Mouse (Mus musculus) spleen, postnatal 10 days (tissue): Measurements from ENCODE around the gene Mettl8.

ENCODE experiments used
- DNase-seq, 2 experiments: peaks; one replicate each; pipeline ENCODE4 v3.0.0; 2021 to 2022; ENCODE audit warnings: low spot score in 2 of 2

Mettl8 gene

DNA sequence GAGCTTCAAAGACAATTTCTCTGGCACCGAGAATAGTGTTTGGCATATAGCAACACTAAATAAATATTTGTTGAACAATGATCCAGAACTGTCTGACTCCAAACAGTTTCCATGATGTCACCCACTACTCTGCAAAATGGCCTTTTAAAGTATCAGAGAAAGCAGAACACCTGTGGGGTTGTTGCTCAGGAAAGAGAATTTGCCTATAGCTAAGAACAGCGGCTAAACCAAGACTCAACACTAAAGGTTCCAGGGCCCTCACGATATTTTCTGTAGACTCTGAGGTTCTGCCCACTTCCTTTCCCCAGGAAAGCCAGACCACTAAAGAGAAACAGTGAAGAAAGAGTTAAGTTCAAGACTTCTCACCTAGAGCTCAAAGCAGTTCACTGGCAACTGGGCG lies 122.4 kb downstream of the Mettl8 start:
- DNase-seq: no peak

GRCm38 (mm10) chr2:70930631-70931288 lies 124.6 kb downstream of the Mettl8 start:
- peak in 1 of 2 experiments; percentile 44 for DNase-seq

DNA sequence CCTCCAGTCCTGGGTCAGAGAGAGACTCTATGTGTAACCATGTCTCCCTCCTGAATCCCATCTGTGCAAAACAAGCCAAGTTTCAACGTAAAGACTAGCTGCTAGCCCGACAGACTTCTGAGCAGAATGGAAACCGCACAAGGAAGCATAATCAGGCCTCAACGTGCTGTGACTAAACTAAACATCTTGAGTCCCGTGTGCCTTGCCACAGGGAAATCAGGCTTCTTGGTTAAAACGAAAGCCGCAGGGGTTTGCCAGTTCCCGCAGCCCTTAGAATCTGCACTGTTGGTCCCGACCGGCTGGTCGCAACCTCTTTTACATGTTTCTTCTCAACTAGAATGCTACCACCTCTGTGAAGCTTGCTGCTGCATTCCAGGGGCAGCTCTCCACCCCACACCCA lies 125.7 kb downstream of the Mettl8 start:
- DNase-seq: no peak

- no peak for DNase-seq
Measured at GRCm38 (mm10) chr2:70924049-70924448, 131.3 kb downstream of the Mettl8 start.

GRCm38 (mm10) chr2:70922814-70923213 lies 132.6 kb downstream of the Mettl8 start:
- no peak for DNase-seq

DNA sequence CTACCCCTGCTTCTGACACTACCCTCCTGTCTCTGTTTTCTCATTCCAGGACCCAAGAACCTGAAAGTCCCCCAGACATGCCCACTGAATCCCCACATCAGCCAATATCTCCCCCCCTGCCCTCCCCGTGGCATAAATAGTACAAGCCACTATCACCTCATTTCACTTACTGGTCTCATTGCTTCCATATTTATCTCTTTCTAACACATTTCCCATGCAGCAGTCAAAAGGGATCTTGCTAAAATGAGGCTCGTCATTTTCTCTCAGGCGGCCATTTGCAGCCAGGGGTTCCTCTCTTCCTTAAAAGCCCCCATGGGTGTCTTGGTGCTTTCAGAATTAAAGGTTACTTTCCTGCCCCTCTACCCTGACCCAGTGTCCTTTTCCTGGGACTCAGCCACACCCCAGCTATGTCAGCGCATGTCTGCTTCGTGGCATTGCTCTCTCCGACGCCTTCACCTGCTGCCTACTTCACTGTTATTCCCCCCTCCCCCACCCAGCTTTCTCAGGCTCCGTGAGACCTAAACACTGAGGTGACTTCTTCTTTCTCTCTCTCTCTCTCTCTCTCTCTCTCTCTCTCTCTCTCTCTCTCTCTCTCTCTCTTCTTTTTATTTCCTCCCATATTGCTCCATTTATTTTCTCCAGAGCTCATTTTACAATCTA lies 134.3 kb downstream of the Mettl8 start:
- peak in 1 of 2 experiments; percentile 30 for DNase-seq

- DNase-seq: no peak
Measured at GRCm38 (mm10) chr2:70919913-70920522, 135.4 kb downstream of the Mettl8 start.

DNA sequence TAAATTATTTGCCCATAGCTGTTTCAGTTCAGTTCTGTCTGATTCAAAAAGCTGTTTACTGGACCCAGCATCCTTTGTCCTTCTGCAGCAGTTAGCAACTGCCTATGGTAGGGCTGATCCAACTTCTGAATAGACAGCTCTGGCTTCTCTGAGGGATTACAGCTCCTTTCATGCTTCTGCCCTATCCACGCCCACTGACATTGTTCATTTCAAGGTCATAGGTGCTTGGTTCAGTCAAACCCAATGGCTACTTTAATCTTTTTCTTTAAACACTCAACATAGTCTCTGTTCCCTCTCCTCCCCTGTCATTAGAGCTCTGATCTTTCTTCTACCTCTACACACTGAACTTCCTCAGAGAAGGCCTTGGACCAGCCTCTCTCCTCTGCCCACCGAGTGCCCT lies 136.9 kb downstream of the Mettl8 start:
- no peak for DNase-seq
